In genomic region chr6:94464037-94464891, GRCm38 (mm10) we compare ENCODE assay signal across 8 mouse cellular contexts. TPM values are rescaled to one million over a fixed set of nuclear protein-coding genes. Genes with fewer than 3 reads are reported as not detected.
DNase-seq lines count a peak whose midpoint lies in the region; ATAC-seq and TF ChIP-seq lines count a peak whose summit lies in the region.

No protein-coding gene starts in this region.

- H3K27me3 ChIP-seq in heart, adult 2 months (ENCODE audit: control insufficient read depth, insufficient read depth, low read length): no peaks in the 10 kb centered on the region
- no peaks in the 10 kb centered on the region for H3K27me3 ChIP-seq in kidney, adult 2 months (replicated peaks; ENCODE audit: control insufficient read depth, insufficient read depth, low read length)
- H3K27me3 ChIP-seq in midbrain, embryonic 15.5 days (replicated peaks): no peaks in the 10 kb centered on the region

- peak; percentile 30 for DNase-seq in urinary bladder, postnatal 25 days (ENCODE audit: low spot score)
- DNase-seq in urinary bladder, adult 18-20 months (ENCODE audit: low spot score in 2 of 2): no peak
- peak; percentile 59 for DNase-seq in embryo, embryonic 9.5 days (ENCODE audit: extremely low spot score)
- DNase-seq in heart, adult 2 months: peak; percentile 11 to 26
- DNase-seq in kidney, adult 2 months: peak; percentile 52
- peak; percentile 43 to 57 for DNase-seq in left cerebral cortex, postnatal 36 days (ENCODE audit: low spot score in 2 of 2)
- peak; percentile 58 for DNase-seq in telencephalon, adult 2 months (ENCODE audit: low read depth, low spot score)

- intact Hi-C loops in heart, adult 2 months (cut with DNase I): loop anchor here (1.0 to 10.0 kb wide), 3 partner anchors 52 to 383 kb away; no protein-coding TSS in a partner anchor
- intact Hi-C loops in left cerebral cortex, postnatal 36 days (cut with DNase I): loop anchor here (2.0 to 10.0 kb wide), 2 partner anchors 179 to 383 kb away; partner anchors contain the start of gene Magi1

- 22% methylated on average over 12 of the region's 12 CpGs for WGBS in heart, adult 2 months
- WGBS in kidney, adult 2 months: 23% methylated on average over 12 of the region's 12 CpGs
- WGBS in midbrain, embryonic 15.5 days: 5% methylated on average over 12 of the region's 12 CpGs

- no peak overlapping the region for H3K9ac ChIP-seq in heart, adult 2 months (ENCODE audit: low read depth, low read length)
- peak overlapping the region; percentile 15; the same call in 1 of the 2 replicates for H3K9ac ChIP-seq in midbrain, embryonic 15.5 days

- peaks cover 2% of the 10 kb centered on the region; the same call in 1 of the 2 replicates for H3K4me1 ChIP-seq in heart, adult 2 months (ENCODE audit: control insufficient read depth, insufficient read depth, low read length)
- H3K4me1 ChIP-seq in kidney, adult 2 months (ENCODE audit: control insufficient read depth, insufficient read depth, low read length): no peaks in the 10 kb centered on the region
- peaks cover 16% of the 10 kb centered on the region for H3K4me1 ChIP-seq in midbrain, embryonic 15.5 days

- ATAC-seq in midbrain, embryonic 15.5 days (replicated peaks): peak; percentile 96

- H3K4me2 ChIP-seq in midbrain, embryonic 15.5 days: peak overlapping the region; percentile 53

- TF ChIP-seq CTCF in heart, adult 2 months (IDR thresholded peaks at IDR 0.05): peak; percentile 90
- peak; percentile 73 for TF ChIP-seq CTCF in kidney, adult 2 months (conservative IDR thresholded peaks at IDR 0.05; ENCODE audit: insufficient read depth, insufficient read length, low read depth, low read length)

- no peak for TF ChIP-seq EP300 in heart, adult 2 months (IDR thresholded peaks at IDR 0.05; ENCODE audit: insufficient read depth, low read depth, low read length)

- H3K9me3 ChIP-seq in midbrain, embryonic 15.5 days: no peaks in the 10 kb centered on the region

- H3K36me3 ChIP-seq in heart, adult 2 months (ENCODE audit: control insufficient read depth, insufficient read depth, low read length): no peaks in the 10 kb centered on the region
- H3K36me3 ChIP-seq in kidney, adult 2 months (ENCODE audit: control insufficient read depth, insufficient read depth, low read length): no peaks in the 10 kb centered on the region
- no peaks in the 10 kb centered on the region for H3K36me3 ChIP-seq in midbrain, embryonic 15.5 days (replicated peaks)

- no peak overlapping the region for H3K27ac ChIP-seq in heart, adult 2 months
- no peak overlapping the region for H3K27ac ChIP-seq in kidney, adult 2 months (ENCODE audit: insufficient read depth, low read depth, low read length)
- peak overlapping the region; percentile 48; the same call in 1 of the 2 replicates for H3K27ac ChIP-seq in midbrain, embryonic 15.5 days

- H3K79me2 ChIP-seq in heart, adult 2 months (replicated peaks; ENCODE audit: control insufficient read depth, insufficient read depth, low read length): no peaks in the 10 kb centered on the region; the same call in 1 of the 2 replicates

- TF ChIP-seq POLR2A in heart, adult 2 months (IDR thresholded peaks at IDR 0.05; ENCODE audit: insufficient read depth, low read depth, low read length): no peak
- no peak for TF ChIP-seq POLR2A in kidney, adult 2 months (IDR thresholded peaks at IDR 0.05; ENCODE audit: low read depth, low read length)

- no peak overlapping the region for H3K4me3 ChIP-seq in heart, adult 2 months
- no peak overlapping the region for H3K4me3 ChIP-seq in kidney, adult 2 months (ENCODE audit: insufficient read depth, low read depth, low read length)
- H3K4me3 ChIP-seq in midbrain, embryonic 15.5 days: peak overlapping the region; percentile 22

RNA-seq across cellular contexts. Expression of gene Slc25a26, which starts 35.9 kb away (rescaled TPM):
- 10 to 100 TPM; 18.0 to 19.2 TPM for total RNA-seq in heart, adult 2 months (2021)
- 18.7 and 33.6 TPM in 2 replicates for polyA plus RNA-seq in heart, adult 2 months (2012; rRNA removed)
- 14.6 and 18.3 TPM in 2 replicates for polyA plus RNA-seq in kidney, adult 2 months (2012; rRNA removed)
- total RNA-seq in left cerebral cortex, postnatal 36 days (2021): 10 to 100 TPM; 16.9 to 18.4 TPM
- 8.4 and 8.6 TPM in 2 replicates for polyA plus RNA-seq in midbrain, embryonic 15.5 days (2015; fragmentation: Nextera tagmentation; extraction: Ambion mirVana)

Comparison
In these comparisons a context has a peak if more than half of its experiments do, and no peak if none do; other contexts are left out.
1. DNase-seq: peak in urinary bladder, postnatal 25 days (single experiment), embryo, embryonic 9.5 days (single experiment), heart, adult 2 months (2 of 2), kidney, adult 2 months (single experiment), left cerebral cortex, postnatal 36 days (2 of 2) and telencephalon, adult 2 months (single experiment); none in urinary bladder, adult 18-20 months (0 of 2).